Mouse (Mus musculus) cerebellum, postnatal 14 days (tissue): ENCODE data around the gene Bmpr2.

Experiments used
- DNase-seq, 2 experiments: peaks; one replicate each; pipeline ENCODE4 v3.0.0; 2021; ENCODE audit warnings: mixed read lengths in 2 of 2

Bmpr2 gene

DNA sequence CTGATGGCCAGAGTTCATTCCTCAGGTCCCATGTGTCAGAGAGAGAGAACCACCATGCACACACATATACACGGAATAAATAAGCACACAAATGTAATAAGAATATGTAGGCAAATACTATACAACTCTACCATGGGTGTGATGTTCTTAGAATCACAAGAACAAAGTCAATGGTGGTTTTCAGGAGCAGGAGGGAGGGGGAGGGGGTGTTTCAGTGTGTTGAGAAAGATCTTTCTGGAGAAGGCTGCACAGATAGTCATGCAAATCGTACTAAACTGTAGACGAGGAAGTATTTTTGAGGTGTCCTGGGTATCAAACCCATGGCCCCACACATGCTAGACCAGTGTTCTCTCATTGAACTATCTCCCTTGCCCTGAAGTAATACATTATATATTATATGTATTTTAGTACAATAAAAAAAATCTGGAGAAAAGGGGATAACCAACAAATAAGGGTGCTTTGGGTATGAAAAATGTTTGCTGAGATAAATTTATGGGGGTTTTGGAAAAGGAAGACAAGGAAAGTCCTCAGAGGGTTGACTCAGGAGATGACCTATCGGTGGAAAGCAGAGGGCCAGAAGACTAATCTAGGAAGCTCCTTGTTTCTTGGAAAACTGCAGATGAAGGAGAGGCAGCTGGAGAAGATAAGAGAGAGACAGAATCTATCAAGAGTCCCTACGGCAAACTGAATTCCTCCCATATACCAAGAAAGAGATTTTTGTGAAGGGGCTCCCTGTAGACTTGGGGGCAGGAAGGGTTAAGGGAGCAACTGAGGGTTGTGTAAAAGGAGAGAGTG, 138.1 kb downstream of the Bmpr2 start:
- DNase-seq: no peak

DNA sequence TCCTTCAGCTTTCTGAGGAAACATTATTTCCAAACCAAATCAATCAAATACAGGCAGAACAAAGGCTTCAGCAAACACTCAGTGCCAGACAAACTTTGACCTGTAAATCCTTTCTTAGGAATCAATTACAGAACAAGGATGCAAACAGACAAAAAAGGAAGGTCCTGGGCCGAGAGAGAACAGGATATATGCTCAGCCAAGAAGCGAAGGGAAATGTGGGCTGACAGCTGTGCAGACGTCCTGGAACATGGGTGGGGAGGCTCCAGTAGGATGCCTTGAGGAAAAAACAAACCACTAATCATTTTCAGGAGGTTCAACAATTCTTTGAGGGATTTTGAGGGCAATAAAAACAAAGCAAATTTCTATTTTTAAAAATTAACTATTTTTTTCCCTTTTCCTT, 139.4 kb downstream of the Bmpr2 start:
- no peak for DNase-seq

DNA sequence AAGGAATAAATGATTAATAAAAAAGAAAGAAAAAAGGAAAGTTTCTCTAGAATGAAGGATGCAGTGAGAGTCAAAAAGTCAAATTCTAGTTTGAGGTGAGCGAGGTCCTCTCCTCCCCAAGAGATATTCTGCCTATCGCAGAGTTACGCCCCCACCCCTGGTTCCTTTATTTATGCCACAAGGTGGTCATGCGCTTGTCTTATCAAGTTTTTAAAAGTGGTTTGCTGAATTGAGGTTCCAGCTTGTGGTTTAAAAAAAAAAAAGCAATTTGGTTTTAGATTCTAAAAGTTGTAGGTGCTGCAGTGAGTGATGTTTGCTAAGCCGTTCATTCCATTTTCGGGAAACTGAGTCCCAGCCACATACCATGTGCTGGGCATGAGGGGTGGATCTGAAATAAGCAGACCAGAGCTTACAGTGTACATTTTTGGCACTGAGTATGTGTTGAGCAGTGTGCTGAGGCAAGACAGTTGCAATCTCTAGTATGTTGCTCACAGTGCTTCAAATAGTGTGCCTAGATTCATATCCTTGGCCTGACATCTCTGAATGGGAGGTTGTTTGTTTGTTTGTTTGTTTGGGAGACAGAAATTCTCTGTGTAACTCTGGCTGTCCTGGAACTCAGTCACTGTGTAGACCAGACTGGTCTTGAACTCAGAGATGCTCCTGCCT, 141.6 kb downstream of the Bmpr2 start:
- DNase-seq: no peak

DNA sequence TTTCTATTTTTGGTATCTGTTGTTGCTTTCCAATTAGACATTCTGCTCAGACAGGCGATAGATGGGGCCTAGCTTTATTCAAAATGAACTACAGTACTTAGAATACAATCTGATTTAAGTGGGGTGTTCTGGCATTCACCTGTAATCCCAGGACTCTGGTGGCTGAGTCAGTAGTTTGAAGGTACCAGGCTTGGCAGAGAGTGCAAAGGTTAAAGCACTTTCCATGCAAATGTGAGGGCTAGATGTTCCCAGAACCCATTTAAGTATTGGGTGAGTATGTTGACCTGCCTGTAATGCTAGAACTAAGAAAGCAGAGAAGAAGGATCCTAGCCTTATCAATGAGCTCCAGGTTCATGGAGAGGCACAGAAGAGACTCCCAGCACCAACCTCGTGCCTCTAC, 142.7 kb downstream of the Bmpr2 start:
- no peak for DNase-seq

DNA sequence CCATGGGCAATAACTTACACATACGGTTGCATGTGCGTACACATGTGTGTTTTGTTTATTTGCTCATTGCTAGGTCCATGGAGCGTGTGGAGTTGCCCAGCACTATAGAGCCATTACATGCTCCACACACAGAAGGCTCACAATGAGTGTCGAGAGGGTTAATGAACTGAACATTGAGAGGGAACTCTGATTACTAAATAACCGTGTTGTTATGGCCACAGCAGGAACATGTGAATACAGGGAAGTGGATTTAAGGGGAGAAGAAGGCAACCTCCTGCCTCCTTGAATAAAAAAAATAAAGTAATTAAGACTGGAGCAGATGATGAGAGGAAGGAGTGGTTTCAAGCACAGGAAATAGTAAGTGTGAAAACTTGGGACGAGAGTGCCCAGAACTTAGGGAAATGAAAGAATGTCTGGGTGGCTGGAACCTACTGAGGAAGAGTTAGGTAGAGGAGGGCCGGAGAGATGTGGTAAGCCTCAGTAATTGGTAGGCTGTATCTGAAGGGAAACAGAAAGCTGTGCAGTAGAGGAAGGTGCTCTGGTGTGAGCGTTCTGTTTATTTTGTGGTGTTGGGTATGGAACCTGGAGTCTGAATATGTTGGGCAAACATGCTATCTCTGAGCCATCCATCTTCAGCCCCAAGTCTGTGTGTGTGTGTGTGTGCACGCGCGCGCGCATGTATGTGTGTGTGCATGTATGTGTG, 143.8 kb downstream of the Bmpr2 start:
- no peak for DNase-seq

DNA sequence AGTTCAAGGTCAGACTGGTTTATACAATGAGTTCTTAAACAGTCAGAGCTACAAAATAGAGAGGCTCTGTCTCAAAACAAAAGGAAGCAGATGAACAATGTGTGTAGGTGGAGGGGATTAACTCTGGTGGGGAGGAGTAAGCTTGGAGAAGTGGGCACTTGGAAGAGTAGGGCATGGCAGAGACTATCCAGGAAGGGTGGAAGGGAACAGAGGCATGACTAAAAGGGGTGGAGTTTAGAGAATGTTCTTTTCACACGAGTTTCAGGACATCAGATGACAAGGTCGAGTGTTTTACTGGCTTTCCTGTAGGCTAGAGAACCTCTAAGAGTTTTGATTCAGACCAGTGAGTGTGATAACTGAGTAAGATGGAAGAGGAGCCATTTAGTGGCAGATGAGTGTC, 144.5 kb downstream of the Bmpr2 start:
- no peak for DNase-seq

DNA sequence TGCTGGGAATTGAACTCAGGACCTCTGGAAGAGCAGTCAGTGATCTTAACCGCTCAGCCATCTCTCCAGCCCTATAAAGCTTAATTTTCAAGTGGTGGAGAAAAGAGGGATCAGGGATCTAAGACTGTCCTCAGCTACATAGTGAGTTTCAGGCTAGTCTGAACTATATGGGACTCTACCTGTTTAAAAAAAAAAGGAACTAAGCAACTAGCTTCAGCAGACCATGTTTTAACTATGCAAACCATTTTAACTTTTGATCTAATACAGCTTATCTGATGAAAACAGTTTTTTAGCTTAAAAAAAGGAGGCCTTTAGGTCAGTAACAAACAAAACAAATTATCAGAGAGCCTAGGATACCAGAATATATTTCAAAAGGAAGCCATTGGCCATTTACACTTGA, 147.7 kb downstream of the Bmpr2 start:
- no peak for DNase-seq

DNA sequence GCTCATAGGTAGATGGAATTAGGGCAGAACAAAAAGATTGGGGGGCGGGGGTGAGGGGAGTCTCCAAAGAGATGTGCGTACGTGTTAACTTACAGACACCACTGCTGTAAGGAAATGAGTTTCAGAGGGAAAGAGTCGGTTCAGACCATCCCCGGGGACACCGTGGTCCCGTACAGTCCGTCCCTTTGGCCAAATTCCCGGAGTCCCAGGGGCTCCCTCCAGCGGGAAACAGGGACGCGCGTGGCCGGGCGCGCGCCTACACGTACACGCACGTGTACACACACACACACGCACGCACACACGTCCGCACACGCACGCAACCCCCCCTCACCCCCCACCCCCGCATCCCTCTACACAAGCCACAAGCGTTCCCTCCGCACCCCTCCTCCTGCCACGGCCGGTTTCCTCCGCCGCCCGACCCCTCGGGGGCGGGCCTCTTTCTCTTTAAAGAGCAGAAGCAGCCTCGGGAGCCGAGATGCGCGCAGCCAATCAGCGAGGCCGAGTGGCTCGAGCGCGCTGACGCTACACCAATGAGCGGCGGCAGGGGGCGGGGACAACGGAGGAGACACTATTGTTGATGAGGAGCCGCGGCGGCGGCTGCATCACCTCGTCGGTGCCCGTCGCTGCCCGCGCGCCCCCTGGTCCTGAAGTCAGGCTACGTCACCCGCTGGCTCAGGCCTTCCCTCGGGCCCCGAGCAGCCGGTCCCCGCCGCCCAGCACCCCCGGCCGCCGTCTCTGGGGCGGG, 149.4 kb downstream of the Bmpr2 start, which contains the start of gene Fam117b:
Gene Fam117b, plus strand, starts transcription at position 594 of the 745 bp plus-strand sequence.
- peak; percentile 99 to 100 for DNase-seq

DNA sequence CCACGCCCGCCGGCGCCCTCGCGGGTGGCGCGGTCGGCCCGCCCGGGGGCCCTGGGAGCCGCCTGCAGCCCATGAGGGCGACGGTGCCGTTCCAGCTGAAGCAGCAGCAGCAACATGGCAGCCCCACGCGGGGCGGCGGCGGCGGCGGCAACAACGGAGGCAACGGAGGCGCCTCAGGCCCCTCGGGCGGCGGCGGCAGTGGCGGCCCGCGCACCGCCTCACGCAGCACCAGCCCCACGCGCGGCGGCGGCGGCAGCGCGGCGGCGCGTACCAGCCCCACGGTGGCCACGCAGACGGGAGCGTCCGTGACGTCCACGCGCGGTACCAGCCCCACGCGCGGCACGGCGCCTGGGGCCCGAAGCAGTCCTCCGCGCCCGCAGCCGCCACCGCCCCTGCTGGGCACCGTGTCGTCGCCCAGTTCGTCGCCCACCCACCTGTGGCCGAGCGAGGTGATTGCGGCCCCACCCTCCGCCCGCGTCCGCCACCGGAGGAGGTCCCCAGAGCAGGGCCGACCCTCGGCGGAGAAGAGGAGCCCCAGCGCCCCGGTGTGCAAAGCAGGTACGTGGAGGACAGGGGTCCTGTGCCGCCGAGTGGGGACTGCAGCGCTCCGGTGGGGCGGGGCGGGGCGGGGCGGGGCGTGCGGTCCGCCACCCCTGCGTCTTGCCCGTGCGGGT, 150.1 kb downstream of the Bmpr2 start:
- peak; percentile 75 to 77 for DNase-seq

DNA sequence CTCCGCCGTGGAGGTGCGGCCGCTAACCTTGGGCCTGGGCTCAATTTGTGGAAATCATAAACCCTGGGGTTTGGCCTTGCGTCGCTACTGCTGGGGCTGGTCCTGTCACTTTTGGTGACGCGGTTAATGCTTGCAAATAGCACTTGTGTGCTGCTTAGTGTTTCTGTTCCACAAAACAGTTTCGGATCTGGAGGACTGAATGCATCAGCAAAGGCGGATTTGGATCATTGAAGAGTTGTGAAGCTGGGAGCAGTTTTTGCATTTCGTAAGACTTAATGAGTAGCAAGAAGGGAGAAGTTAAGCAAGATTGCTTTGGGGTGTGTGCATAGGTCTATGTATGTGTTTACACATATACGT, 150.6 kb downstream of the Bmpr2 start:
- DNase-seq: no peak

DNA sequence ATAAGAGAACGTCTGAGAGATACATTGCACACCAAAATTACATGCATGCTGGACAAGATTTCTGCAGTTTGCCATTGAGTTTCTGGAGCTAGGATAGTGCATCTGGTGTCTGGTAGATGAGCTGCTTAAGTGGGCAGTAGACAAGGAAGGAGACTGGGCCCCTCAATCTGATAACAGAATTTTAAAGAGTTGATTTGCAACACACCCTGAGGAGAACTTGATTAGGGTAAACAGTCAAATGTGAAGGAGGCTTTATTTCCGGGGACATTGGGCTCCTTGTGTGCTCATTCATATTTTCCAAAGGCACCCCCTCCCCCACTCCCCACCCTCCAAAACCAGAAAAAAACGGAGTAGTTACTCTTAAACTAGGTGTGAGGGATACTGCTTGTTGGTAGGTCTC, 151.6 kb downstream of the Bmpr2 start:
- DNase-seq: no peak

DNA sequence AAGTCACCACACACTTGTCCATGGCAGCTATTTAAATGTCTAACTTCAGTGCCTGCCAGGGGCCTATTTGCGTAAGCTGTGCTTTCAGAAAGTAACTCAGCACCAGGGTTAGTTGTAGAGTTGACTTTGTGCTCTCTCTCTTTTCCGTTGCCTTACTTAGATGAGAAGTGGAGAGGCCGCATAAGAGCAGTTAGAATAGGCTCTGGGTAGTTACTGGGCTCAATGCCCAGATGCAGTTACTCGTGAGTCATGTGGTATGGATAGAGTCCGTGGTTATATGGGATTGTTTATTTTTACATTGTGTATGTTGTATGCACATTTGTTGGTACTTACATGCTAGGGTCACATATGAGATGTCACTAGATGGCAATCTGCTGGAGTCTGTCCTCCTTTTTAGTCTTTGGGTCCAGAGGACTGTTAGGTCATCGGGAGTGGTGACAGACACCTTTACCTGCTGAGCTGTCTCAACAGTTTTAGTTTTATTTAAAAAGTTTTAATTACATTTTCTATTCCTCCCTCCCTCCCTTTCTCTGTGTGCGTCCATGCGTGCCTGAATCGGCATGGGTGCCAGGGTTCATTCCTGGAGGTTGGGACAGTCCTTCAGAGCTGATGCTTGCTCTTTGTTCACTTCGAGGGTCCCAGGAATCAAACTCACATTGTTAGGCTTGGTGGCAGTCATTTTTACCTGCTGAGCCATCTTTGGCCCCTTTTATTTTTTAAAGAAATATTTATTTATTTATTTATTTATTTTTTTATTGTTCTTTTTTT, 152.8 kb downstream of the Bmpr2 start:
- peak in 1 of 2 experiments; percentile 8 for DNase-seq

DNA sequence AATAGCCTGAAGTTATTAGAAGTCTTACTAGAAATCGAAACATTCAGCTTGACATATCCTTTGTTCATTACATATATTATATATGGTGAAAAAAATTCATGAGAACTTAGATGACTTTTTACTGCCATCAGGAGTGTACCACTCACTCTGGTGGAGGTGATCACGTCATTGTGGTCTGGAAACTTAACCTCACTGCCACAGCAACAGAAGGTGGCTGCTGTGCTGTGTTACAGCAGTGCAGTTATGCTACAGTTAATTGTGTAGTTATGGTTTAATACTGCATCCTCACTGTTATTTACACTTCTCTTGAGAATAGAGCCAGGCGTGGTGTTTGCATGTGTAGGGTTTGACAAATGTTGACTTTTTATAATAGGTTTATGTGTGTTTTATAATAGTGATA, 154.2 kb downstream of the Bmpr2 start:
- DNase-seq: no peak

DNA sequence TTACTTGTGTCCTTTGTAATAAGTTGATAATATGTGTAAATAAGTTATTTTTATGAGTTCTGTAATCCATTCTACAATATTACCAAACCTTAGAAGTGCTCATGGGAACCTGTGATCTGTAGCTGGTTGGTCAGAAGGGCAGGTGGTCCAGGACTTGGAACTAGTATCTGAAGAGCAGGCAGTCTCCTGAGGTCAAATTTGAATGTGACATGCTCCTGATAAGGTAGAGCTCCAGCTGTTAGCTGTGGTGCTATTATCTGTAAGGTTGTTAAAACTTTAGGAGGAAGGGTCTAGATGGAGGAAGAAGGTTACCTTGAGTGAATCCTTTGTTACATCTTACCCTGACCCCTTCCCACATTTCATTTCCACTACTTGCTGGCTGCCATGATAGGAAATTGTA, 154.9 kb downstream of the Bmpr2 start:
- DNase-seq: no peak

DNA sequence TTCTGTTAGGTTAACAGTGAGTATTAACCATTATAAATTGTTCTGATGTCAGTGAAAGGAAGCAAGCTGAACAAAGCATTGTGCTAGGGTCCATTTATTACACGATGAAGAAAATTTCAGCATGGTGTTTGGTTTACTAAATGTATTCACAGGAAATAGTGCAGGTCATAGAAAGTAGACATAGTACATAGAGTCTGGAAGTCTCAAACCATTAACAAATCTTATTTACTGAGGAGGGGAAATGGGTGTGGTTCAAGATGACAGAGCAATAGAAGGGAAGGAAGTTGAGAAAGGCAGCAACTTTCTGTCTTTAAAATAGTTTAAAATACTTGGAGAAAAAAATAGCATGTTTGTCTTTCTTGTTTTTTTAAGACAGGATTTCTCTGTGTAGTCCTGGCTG, 160.0 kb downstream of the Bmpr2 start:
- no peak for DNase-seq

DNA sequence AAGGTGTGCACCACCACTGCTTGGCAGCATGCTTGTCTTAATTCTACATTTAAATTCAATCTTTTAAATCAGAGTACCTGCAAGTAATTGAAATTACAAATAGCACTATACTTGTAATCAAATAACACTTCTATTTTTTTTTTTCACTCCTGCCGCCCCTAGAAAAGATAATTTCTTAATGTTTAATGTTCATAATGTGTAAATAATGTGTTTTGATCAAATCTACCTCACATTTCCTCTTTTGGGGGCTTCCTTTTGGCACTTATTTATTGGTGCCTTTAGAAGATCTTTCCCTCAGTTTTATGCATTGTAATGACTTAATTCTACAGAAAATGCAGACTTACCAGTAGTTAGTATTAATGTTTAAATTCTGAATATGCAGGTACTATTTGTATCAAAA, 160.5 kb downstream of the Bmpr2 start:
- no peak for DNase-seq

DNA sequence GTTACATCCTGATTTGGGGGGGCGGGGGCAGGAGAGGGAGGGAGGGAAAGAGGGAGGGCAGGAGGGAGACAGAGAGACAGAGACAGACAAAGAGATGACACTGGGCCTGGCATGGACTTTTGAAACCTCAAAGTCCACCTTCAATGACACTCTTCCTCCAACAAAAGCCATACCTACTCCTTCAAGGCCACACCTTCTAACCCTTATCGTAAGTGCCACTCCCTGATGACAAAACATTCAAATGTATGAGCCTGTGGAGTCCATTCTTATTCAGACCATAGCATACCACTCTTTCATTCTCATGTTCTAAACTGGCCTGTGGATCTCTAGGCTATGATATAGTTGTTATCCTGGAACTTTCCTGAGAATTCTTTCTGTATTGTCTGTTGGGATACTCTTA, 161.2 kb downstream of the Bmpr2 start:
- DNase-seq: no peak

DNA sequence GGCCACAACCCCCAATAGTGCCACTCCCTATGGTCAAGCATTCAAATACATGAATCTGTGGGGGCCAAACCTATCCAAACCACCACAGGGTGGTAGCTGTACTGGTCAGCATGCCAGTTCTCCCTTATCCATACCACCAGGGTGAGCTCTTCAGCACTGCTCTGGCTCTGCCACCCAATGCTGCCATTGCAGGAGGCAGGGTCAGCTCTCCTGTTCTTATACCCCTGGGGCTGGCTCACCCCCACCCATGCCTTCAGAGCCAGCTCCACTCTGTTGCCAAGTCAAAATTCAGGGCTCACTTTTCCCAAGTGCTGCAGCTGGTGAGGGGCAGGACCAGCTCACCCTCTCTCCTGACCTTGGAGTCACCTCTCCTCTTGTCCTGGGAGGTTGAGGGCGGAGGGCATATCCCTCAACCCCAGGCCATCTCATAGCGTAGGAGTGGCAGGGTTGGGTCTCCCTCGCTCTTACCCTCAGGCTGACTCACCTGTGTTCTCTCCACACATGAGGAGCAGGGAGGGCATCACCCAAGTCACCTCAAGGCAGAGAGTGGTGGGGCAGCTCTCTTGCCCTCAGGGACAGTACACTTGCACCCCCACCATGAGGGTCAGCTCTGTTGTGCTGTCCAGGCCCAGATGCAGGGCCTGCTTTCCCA, 162.9 kb downstream of the Bmpr2 start:
- no peak for DNase-seq

DNA sequence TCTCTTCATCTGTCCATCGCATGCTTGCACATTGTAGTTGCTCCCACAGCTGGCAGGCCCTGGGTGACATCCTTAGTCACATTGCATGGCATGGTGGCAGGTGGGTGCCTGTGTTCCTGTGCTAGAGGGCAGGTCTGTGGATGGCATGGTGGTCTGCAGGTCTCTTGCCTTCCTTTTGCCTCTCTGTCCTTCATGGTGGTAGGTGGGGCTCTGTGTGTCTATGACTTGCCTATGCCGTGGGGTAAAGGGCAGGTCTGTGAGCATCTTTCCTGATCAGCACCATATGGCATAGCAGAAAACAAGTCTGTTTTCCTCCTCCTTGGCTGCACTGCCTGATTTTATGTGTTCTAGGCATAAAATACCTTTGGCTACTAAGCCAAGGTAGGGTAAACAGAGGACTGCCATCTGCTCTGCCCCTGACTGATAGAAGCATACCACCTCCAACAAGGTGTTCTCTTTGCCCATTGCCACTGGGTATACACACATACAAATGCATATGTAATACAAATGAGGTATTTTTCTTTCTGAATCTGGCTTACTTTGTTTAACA, 164.0 kb downstream of the Bmpr2 start:
- peak in 1 of 2 experiments; percentile 47 for DNase-seq
